Mouse (Mus musculus): ENCODE results near the gene Enpp3. TPM values are rescaled to one million over a fixed set of nuclear protein-coding genes. Genes with fewer than 3 reads are reported as not detected.

The Enpp3 gene
- polyA plus RNA-seq, 1 experiment from 2014 or later, result 1.5 TPM

GRCm38 (mm10) chr10:24832306-24832705 is 10.3 kb downstream of the Enpp3 start:
- Histone ChIP-seq H3K27ac (replicated peaks) (no peak overlapping the region), H3K4me1 (peaks cover 8% of the 10 kb centered on the region), H3K9ac (replicated peaks) (no peak overlapping the region), H3K27me3 (no peaks in the 10 kb centered on the region), H3K9me3 (no peaks in the 10 kb centered on the region), H3K4me2 (replicated peaks) (no peak overlapping the region), H3K4me3 (no peak overlapping the region), H3K36me3 (no peaks in the 10 kb centered on the region)
- ATAC-seq (replicated peaks), result no peak
- WGBS, result 65% methylated on average over 9 of the region's 9 CpGs

GRCm38 (mm10) chr10:24831377-24832095 is 11.1 kb downstream of the Enpp3 start:
- Histone ChIP-seq H3K27ac (replicated peaks) (no peak overlapping the region), H3K9me3 (no peaks in the 10 kb centered on the region), H3K4me2 (replicated peaks) (no peak overlapping the region), H3K36me3 (no peaks in the 10 kb centered on the region), H3K27me3 (no peaks in the 10 kb centered on the region), H3K4me3 (no peak overlapping the region), H3K9ac (replicated peaks) (no peak overlapping the region), H3K4me1 (peaks cover 8% of the 10 kb centered on the region)
- no peak for ATAC-seq (replicated peaks)
- 65% methylated on average over 14 of the region's 15 CpGs for WGBS

- Histone ChIP-seq H3K4me2 (replicated peaks) (no peak overlapping the region), H3K4me1 (peaks cover under 1% of the 10 kb centered on the region), H3K36me3 (no peaks in the 10 kb centered on the region), H3K27me3 (no peaks in the 10 kb centered on the region), H3K27ac (replicated peaks) (no peak overlapping the region), H3K4me3 (no peak overlapping the region), H3K9me3 (no peaks in the 10 kb centered on the region), H3K9ac (replicated peaks) (no peak overlapping the region)
- no peak for ATAC-seq (replicated peaks)
- 93% methylated on average over 5 of the region's 5 CpGs for WGBS
Measured at GRCm38 (mm10) chr10:24830448-24830847, 12.2 kb downstream of the Enpp3 start.

- Histone ChIP-seq H3K4me1 (no peaks in the 10 kb centered on the region), H3K27me3 (no peaks in the 10 kb centered on the region), H3K9ac (replicated peaks) (no peak overlapping the region), H3K9me3 (no peaks in the 10 kb centered on the region), H3K27ac (replicated peaks) (no peak overlapping the region), H3K4me2 (replicated peaks) (no peak overlapping the region), H3K36me3 (no peaks in the 10 kb centered on the region), H3K4me3 (no peak overlapping the region)
- ATAC-seq (replicated peaks), result no peak
- 92% methylated on average over 4 of the region's 4 CpGs for WGBS
Measured at GRCm38 (mm10) chr10:24828136-24828535, 14.5 kb downstream of the Enpp3 start.

GRCm38 (mm10) chr10:24826130-24826529 is 16.5 kb downstream of the Enpp3 start:
- no peak for ATAC-seq (replicated peaks)
- no peak overlapping the region for H3K4me2 ChIP-seq (replicated peaks)
- no peak overlapping the region for H3K27ac ChIP-seq (replicated peaks)

GRCm38 (mm10) chr10:24825456-24826081 is 17.1 kb downstream of the Enpp3 start:
- no peak for ATAC-seq (replicated peaks)
- Histone ChIP-seq H3K4me1 (no peaks in the 10 kb centered on the region), H3K27me3 (no peaks in the 10 kb centered on the region), H3K36me3 (no peaks in the 10 kb centered on the region), H3K4me2 (replicated peaks) (no peak overlapping the region), H3K27ac (replicated peaks) (no peak overlapping the region), H3K9me3 (no peaks in the 10 kb centered on the region), H3K4me3 (no peak overlapping the region), H3K9ac (replicated peaks) (no peak overlapping the region)
- 81% methylated on average over 7 of the region's 7 CpGs for WGBS

More at GRCm38 (mm10) chr10:24826130-24826529, 16.5 kb downstream of the Enpp3 start:
- H3K9ac ChIP-seq (replicated peaks), result no peak overlapping the region
- 15% methylated on average over 6 of the region's 6 CpGs for WGBS
- H3K36me3 ChIP-seq, result no peaks in the 10 kb centered on the region
- no peaks in the 10 kb centered on the region for H3K9me3 ChIP-seq
- H3K4me3 ChIP-seq, result no peak overlapping the region
- H3K27me3 ChIP-seq, result no peaks in the 10 kb centered on the region
- H3K4me1 ChIP-seq, result no peaks in the 10 kb centered on the region

- no peaks in the 10 kb centered on the region for H3K36me3 ChIP-seq
- H3K27me3 ChIP-seq, result no peaks in the 10 kb centered on the region
- WGBS, result 71% methylated on average over 8 of the region's 8 CpGs
- H3K4me2 ChIP-seq (replicated peaks), result no peak overlapping the region
- H3K4me3 ChIP-seq, result no peak overlapping the region
- ATAC-seq (replicated peaks), result no peak
- no peaks in the 10 kb centered on the region for H3K9me3 ChIP-seq
- no peak overlapping the region for H3K27ac ChIP-seq (replicated peaks)
- H3K9ac ChIP-seq (replicated peaks), result no peak overlapping the region
- no peaks in the 10 kb centered on the region for H3K4me1 ChIP-seq
Measured at GRCm38 (mm10) chr10:24824621-24825020, 18.0 kb downstream of the Enpp3 start.

GRCm38 (mm10) chr10:24823697-24824535 is 18.7 kb downstream of the Enpp3 start:
- H3K4me3 ChIP-seq, result no peak overlapping the region
- H3K9ac ChIP-seq (replicated peaks), result no peak overlapping the region
- no peaks in the 10 kb centered on the region for H3K27me3 ChIP-seq
- H3K27ac ChIP-seq (replicated peaks), result no peak overlapping the region
- H3K36me3 ChIP-seq, result no peaks in the 10 kb centered on the region
- H3K4me1 ChIP-seq, result no peaks in the 10 kb centered on the region
- H3K9me3 ChIP-seq, result no peaks in the 10 kb centered on the region
- WGBS, result 87% methylated on average over 16 of the region's 16 CpGs
- ATAC-seq (replicated peaks), result no peak
- H3K4me2 ChIP-seq (replicated peaks), result no peak overlapping the region

GRCm38 (mm10) chr10:24823265-24823664 is 19.4 kb downstream of the Enpp3 start:
- Histone ChIP-seq H3K9me3 (no peaks in the 10 kb centered on the region), H3K27ac (replicated peaks) (no peak overlapping the region), H3K4me1 (no peaks in the 10 kb centered on the region), H3K36me3 (no peaks in the 10 kb centered on the region), H3K9ac (replicated peaks) (no peak overlapping the region), H3K4me3 (no peak overlapping the region), H3K4me2 (replicated peaks) (no peak overlapping the region), H3K27me3 (no peaks in the 10 kb centered on the region)
- ATAC-seq (replicated peaks), result no peak
- 70% methylated on average over 1 of the region's 1 CpGs for WGBS

GRCm38 (mm10) chr10:24822842-24823241 is 19.8 kb downstream of the Enpp3 start:
- Histone ChIP-seq H3K27me3 (no peaks in the 10 kb centered on the region), H3K4me1 (no peaks in the 10 kb centered on the region), H3K4me2 (replicated peaks) (no peak overlapping the region), H3K9me3 (no peaks in the 10 kb centered on the region), H3K9ac (replicated peaks) (no peak overlapping the region), H3K36me3 (no peaks in the 10 kb centered on the region), H3K4me3 (no peak overlapping the region), H3K27ac (replicated peaks) (no peak overlapping the region)
- 76% methylated on average over 1 of the region's 1 CpGs for WGBS
- ATAC-seq (replicated peaks), result no peak

- no peak overlapping the region for H3K4me2 ChIP-seq (replicated peaks)
- no peak overlapping the region for H3K27ac ChIP-seq (replicated peaks)
- ATAC-seq (replicated peaks), result no peak
- no peak overlapping the region for H3K4me3 ChIP-seq
- H3K4me1 ChIP-seq, result no peaks in the 10 kb centered on the region
- H3K36me3 ChIP-seq, result no peaks in the 10 kb centered on the region
- 87% methylated on average over 4 of the region's 4 CpGs for WGBS
- no peak overlapping the region for H3K9ac ChIP-seq (replicated peaks)
- no peaks in the 10 kb centered on the region for H3K27me3 ChIP-seq
- H3K9me3 ChIP-seq, result no peaks in the 10 kb centered on the region
Measured at GRCm38 (mm10) chr10:24821990-24822676, 20.5 kb downstream of the Enpp3 start.

- H3K27me3 ChIP-seq, result no peaks in the 10 kb centered on the region
- WGBS, result 51% methylated on average over 3 of the region's 3 CpGs
- no peak overlapping the region for H3K4me3 ChIP-seq
- H3K4me1 ChIP-seq, result no peaks in the 10 kb centered on the region
- H3K9me3 ChIP-seq, result no peaks in the 10 kb centered on the region
- ATAC-seq (replicated peaks), result no peak
- no peak overlapping the region for H3K9ac ChIP-seq (replicated peaks)
- no peak overlapping the region for H3K27ac ChIP-seq (replicated peaks)
- no peaks in the 10 kb centered on the region for H3K36me3 ChIP-seq
- H3K4me2 ChIP-seq (replicated peaks), result no peak overlapping the region
Measured at GRCm38 (mm10) chr10:24819526-24819925, 23.1 kb downstream of the Enpp3 start.
